Mouse (Mus musculus): ENCODE measurements around the gene Net1.
A peak's percentile ranks its signal among the peaks of the same experiment; 100 is the strongest.
"Not testable (repeated sequence)": the region's sequence is repeated elsewhere in the genome, so short reads cannot be mapped to it uniquely, and the experiment has no call there.

Net1 gene

DNA sequence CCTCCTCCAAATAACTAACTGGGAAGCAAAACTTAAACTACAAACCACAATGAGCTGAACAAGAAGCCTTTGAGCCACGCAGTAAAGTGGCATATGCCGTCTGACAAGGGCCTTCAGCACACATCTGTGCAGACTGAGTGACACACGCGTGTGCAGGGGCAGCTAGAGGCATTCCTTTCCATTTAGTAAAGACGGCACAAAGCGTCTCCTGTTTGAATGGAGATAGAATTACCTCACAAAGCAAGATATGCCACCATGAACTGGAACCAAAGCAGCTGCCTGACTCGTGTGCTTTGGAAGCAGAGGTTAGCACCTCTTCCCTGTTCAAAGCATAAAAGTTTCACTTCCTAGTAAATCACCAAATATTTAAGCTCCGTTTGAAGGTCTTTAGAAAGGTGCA is 28.0 kb downstream of the Net1 start:
- no peak for DNase-seq (ENCODE audit: low spot score)

GRCm38 (mm10) chr13:3889111-3889510 is 28.9 kb downstream of the Net1 start:
- no peak for DNase-seq (ENCODE audit: low spot score)

- DNase-seq (ENCODE audit: low spot score), result no peak
Observed at GRCm38 (mm10) chr13:3886663-3887062, 31.4 kb downstream of the Net1 start.

DNA sequence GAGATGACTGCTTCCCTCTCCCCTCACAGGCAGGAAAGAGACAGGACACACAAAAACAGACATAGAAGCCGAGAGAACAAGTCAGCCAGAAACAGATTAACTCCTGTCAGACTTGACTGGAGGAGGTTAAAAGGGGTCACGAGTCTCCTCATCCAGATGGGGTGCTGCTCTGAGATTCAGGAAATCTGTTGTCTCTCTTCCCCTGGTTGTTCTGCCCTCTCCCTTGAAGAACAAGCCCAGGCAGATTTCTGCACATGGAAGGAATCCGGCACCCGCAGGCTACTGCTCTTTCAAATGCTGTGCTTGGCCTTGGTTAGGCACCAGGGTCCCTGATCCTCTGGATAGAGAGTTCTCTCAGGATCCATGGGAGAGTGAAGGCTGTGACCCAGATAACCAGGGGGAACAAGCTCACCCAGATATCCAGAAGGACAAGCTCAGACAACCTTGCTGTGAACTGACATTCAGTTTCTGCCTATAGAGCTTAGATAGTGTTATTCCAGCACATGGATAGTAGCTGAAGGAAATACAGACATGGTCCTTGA is 40.3 kb downstream of the Net1 start:
- DNase-seq (ENCODE audit: low spot score), result no peak

GRCm38 (mm10) chr13:3877185-3877584 is 40.8 kb downstream of the Net1 start:
- no peak for DNase-seq (ENCODE audit: low spot score)

DNA sequence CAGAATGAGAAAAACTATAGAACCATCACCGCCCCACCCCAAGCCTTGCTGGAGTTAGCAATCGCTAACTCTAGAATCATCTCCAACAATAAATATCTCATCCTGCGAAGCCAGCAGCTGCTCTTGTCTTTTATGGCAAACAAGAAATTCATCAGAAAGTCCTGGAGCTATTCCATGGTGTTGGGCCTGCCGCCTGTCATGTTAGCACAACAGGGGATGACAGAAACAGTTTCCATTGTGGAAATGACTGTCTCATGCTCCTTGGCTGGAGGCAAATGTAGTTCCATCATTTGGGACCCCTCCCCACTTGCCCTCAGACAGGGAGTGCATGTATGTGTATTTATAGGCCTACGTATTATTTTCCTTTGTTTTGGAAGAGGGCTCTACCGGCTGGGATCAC is 41.6 kb downstream of the Net1 start:
- DNase-seq (ENCODE audit: low spot score), result no peak

- DNase-seq (ENCODE audit: low spot score), result no peak
Observed at GRCm38 (mm10) chr13:3872832-3873231, 45.2 kb downstream of the Net1 start.

DNA sequence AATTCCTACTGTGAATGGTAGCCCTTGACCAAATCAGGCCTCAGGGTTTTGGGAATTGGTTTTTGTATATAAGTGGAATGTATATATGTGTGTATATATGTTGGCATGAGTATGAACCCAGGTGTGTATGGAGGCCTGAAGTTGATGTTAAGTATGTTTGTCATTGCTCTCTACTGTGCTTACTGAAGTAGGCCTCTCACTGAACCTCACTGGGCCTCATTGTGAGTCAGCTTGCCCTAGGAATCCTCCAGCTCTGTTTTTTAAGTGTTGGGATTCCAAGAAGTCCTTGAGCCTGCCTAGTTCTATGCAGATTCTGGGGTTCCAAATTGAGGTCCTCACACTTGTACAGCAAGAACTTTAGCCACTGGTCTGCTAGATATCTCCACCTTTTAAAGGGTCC is 48.1 kb downstream of the Net1 start:
- DNase-seq (ENCODE audit: low spot score), result no peak

DNA sequence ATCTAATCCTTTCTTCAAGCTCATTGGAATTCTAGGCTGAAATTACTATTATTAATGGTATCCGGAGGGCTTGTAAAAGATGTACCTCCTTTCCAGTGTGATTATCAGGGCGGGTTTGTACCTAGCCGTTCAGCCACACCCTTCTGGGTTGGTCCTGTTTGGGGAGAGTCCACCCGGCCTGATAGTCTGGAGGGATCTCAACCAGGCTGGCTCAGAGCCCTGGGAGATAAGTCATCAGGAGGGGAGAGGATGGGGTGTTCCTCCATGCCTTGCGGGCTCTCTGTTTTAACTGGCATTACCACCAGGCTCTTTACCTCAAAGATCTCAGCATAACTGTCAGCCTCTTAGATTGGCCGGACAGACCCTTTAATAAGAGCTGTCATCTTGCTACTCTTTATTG is 50.9 kb downstream of the Net1 start:
- no peak for DNase-seq (ENCODE audit: low spot score)

DNA sequence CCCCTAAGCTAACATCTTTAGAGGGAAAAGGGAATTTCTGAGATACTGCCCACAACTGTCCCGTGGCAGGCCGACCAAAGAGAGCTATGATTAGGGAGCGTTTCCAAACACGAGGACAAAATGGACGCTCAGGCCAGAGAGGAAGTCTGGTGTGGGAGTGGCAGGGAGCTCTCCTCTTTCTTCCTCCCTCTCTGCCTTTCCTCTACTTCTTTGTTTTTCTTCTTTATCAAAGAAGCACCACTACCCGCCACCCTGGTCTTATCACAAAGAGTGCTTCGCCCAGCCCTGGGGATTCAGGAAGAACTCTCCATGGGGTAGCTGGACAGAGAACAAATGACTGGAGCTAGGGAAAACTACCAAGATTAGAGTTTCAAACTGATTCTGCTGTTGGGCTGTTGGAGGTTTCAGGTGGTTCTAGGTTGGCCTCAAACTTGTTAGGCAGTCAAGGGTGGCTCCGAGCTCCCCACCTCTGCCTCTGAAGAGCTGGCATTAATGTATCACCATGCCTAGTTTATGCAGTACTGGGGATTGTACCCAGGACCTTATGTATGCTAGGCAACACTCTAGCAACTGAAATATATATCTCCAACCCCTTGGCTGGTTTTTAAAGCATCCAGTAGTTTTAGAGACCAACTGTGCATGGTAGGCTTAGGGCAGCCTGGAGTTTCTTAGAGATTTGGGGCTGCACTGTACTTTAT is 51.5 kb downstream of the Net1 start:
- no peak for DNase-seq (ENCODE audit: low spot score)

GRCm38 (mm10) chr13:3865648-3866354 is 52.2 kb downstream of the Net1 start:
- no peak for DNase-seq (ENCODE audit: low spot score)

GRCm38 (mm10) chr13:3862922-3863580 is 55.0 kb downstream of the Net1 start:
- DNase-seq (ENCODE audit: low spot score), result peak; percentile 29

DNA sequence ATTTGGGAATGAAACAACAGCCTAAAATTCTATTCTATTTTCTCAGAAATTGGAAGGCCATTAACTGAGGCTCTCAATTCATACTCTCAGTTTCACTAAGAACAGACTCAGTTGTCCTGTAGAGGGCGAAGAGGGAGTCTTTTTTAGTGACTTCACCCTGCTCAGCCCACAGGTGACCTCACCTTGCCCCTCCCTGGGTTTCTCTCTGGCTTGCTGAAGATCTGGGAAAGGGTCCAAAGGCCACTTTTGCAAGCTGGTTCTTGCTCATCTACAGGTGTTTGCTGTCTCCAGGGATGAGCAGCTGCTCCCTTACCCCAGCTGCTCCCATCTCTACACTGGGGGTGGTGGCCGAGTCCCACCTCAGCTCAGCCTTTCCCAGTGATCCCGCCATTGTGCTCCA is 55.7 kb downstream of the Net1 start:
- DNase-seq (ENCODE audit: low spot score), result no peak

- no peak for DNase-seq (ENCODE audit: low spot score)
Observed at GRCm38 (mm10) chr13:3861251-3861650, 56.8 kb downstream of the Net1 start.

- DNase-seq (ENCODE audit: low spot score), result no peak
Observed at GRCm38 (mm10) chr13:3856252-3856651, 61.8 kb downstream of the Net1 start.

DNA sequence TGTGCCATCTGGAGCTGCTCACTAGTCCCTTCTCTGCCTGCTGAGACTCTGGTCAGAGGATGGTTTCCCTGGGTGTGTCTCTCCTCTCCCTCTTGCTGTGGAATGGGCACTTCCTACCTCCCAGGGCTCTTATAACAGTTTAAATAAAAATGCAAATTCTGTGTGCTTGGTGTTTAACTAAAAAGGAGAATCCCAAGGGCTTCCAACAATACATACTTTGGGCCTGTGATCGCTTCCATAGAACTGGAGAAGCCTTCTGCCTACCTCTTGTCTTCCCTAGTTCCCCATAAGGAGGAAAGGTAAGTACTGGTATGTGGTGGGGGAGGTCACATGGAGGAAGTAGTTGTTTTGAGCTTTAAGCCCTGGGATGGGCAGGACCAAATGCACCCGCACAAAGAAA is 63.2 kb downstream of the Net1 start:
- DNase-seq (ENCODE audit: low spot score), result no peak

DNA sequence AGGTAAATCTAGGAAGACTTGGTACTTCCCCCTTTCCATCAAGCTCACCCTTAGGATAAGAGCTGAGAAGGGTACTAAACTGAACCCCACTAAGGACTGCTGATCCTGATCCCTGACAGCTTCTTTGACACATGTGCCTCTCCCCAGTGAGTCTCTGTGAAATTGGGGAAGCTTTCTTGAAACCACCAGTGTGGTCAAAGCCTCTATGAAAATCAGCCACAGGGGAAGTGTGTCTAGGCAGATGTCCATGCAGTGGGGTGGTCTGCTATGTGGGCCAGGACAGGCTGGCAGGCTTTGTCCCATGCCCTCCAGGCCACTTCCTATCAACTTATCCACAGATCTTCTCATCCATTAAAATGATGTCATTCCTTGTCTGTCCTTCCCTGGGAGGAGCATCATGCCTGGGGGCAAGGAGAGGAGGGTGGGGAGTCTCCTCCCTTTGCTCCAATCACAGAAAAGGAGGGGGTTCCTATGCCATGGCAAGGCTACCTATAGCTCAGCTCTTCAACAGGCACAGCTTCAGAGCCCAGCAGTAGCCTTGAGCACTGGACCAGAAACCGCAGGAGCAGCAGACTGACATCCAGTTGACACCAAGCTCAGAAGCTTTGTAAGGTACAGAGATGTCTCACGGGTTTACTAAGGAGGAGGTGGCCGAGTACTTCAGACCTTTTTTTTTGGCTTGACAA is 64.2 kb downstream of the Net1 start, which contains the start of gene Calm5:
Gene Calm5, plus strand, starts transcription at position 526 of the 686 bp plus-strand sequence.
- DNase-seq (ENCODE audit: low spot score), result not testable (repeated sequence)

DNA sequence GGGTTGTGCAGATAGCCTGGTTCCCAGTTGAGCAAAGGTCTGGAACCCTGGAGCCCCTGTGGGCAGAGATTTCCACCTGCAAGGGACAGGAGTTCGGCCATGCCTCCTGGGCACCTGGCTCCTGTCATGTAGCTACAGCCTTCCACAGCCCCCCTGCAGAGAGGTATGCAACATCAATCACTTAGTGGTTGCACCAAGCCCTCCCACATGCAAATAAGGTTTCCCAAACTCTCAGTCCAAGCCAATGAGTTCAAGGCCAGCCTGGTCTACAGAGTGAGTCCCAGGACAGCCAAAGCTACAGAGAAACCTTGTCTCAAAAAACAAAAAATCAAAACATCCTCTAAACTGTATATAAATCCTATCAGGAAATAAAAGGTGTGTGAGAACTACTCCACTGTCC is 67.7 kb downstream of the Net1 start:
- DNase-seq (ENCODE audit: low spot score), result no peak

DNA sequence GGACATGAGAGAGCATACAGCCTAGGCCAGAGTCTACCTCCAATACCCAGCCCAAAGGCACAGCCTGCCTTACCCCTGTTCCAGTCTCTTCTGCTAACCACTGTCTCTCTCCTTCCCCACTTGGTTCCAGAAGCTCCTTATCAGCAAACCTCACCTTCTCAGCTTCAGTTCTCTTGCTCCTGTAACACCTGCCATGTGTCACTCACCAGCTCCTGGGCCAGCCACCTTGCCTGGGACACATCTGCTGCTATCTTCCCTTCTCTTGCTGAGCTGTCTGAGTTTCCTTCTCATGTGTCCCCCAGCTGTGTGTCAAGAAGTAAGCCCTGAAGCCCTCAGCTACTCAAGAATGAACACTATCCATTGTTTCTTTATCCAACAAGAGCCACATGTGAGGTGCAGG is 77.4 kb downstream of the Net1 start:
- not testable (repeated sequence) for DNase-seq (ENCODE audit: low spot score)

GRCm38 (mm10) chr13:3837312-3837807 is 80.7 kb downstream of the Net1 start, which contains the start of gene Calm4:
Gene Calm4, plus strand, starts transcription at chr13:3837757.
- DNase-seq (ENCODE audit: low spot score), result not testable (repeated sequence)

DNA sequence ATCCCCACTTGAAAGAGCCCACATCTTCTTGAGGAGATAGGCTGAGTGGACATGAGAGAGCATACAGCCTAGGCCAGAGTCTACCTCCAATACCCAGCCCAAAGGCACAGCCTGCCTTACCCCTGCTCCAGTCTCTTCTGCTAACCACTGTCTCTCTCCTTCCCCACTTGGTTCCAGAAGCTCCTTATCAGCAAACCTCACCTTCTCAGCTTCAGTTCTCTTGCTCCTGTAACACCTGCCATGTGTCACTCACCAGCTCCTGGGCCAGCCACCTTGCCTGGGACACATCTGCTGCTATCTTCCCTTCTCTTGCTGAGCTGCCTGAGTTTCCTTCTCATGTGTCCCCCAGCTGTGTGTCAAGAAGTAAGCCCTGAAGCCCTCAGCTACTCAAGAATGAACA is 84.4 kb downstream of the Net1 start:
- DNase-seq (ENCODE audit: low spot score), result not testable (repeated sequence)

DNA sequence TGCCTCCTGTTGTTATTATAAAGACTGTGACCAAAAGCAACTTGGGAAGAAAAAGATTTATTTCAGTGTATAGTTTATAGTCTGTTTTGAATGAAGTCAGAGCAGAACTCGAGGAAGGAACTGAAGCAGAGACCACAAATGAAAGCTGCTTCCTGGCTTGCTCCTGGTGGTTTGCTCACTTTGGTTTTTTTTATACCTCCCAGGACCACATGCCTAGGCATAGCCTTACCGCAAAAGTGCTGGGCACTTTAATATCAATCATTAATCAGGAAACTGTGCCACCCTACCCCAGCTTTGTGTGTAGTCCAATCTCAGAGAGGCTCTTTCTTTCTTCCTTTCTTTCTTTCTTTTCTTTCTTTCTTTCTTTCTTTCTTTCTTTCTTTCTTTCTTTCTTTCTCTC is 85.6 kb downstream of the Net1 start:
- DNase-seq (ENCODE audit: low spot score), result no peak

Data from left cerebral cortex, adult 11 months (tissue).